Mouse (Mus musculus) heart, postnatal 0 days (tissue): Measurements from ENCODE around the gene Ptchd4.

Experiments
- CTCF ChIP-seq: IDR thresholded peaks from 2 replicates; pipeline ENCODE4 v1.5.1; 2016; ENCODE audit warnings: antibody characterized with exemption, control low read depth, low read depth
- EP300 ChIP-seq: IDR thresholded peaks from 2 replicates; pipeline ENCODE4 v1.6.1; 2016; ENCODE audit warnings: antibody characterized with exemption, low read depth

DNA sequence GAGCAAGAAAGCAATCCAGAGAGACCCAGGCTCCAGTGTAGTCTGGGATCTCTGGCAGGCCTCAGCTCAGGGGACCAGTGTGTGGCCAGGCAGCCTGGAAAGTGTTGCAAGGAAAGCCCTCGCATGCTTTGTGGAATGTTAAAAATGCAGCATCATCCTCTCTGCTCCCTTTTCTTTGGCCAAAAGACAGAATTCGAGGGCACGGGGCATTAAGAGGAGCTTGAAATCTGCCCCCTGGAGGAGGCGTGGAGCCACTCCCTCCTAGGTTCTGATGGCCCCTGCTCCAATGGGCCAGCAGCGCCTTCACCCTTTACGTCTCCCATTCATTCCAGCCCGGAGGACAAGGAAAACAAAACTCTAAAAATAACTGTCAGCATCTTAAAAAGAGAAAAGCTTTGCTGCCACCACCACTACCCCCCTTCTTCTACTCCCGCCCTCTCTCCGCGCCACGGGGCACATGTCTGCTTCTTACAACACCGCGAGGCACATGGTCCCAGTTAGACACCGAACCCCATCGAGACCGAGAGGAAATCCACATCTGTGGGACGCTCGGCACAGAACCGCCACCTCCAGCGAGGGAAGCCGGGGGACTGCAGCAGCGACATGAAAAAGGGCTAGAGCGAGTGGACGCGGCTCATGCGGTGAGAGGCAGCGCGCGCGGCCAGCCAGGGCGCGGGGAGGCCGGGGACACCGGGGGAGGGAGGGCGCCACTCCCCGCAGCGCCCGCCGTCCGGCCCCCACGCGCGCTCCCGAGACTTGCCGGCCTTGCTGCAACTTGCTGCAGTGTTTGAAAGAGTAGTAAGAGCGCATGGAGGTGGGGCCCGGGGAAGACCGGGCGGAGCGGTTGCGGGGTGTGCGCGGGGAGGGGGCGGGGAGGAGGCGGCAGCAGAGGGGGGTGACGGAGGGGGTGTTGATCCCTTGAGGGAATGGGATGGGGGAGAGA, at the start of gene Ptchd4:
- no peak for TF ChIP-seq CTCF
- no peak for TF ChIP-seq EP300
